Mouse (Mus musculus) B cell, adult (primary cell): ENCODE results near the gene Kank4. TPM values are rescaled to one million over a fixed set of nuclear protein-coding genes. Genes with fewer than 3 reads are reported as not detected.

Experiments used
- total RNA-seq: library from RNA; stranded (reverse); gene quantifications from 4 replicates; pipeline ENCODE4 v1.2.4, GENCODE M21; 2023; ENCODE audit not compliant: inconsistent age

The Kank4 gene
- not detected in 4 replicates for total RNA-seq

GRCm38 (mm10) chr4:98817184-98817911, at the start of gene Kank4:
Gene Kank4 (minus strand): TSS chr4:98817537.

DNA sequence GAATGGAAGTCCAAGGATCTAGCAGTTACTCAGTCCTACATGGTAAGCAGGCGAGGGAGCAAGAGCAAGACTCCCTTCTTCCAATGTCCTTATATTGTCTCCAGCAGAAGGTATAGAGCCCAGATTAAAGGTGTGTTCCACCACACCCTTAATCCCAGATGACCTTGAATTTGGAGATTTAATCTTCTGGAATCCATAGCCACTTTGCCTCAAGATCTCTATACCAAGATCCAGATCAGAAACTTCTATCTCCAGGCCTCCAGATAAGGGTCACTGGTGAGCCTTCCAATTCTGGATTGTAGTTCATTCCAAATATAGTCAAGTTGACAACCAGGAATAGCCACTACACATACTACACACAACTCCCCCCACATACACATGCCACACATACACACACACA, 6.4 kb upstream of the Kank4 start, which contains the start of gene I0C0044D17Rik:
I0C0044D17Rik (minus strand) TSS at position 101 of the 400 bp plus-strand sequence.

GRCm38 (mm10) chr4:98726590-98727237, 90.6 kb downstream of the Kank4 start, which contains the start of gene L1td1:
Gene L1td1 (plus strand): TSS chr4:98726734.

Other genes with a start within 250 kb of the Kank4 start
- 0.19 TPM in 1 of 4 replicates, not detected in the others for gene L1td1, start 90.8 kb downstream of the Kank4 start, total RNA-seq
- not detected in 4 replicates for gene I0C0044D17Rik, start 6.3 kb upstream of the Kank4 start, total RNA-seq
- gene Usp1, start 106.3 kb upstream of the Kank4 start, total RNA-seq = 39.9 to 49.4 TPM (median 47.2 TPM) in 4 replicates
- not detected in 4 replicates for gene Angptl3, start 213.4 kb upstream of the Kank4 start, total RNA-seq